Mouse (Mus musculus): Measurements from ENCODE around the gene Ildr2.

DNA sequence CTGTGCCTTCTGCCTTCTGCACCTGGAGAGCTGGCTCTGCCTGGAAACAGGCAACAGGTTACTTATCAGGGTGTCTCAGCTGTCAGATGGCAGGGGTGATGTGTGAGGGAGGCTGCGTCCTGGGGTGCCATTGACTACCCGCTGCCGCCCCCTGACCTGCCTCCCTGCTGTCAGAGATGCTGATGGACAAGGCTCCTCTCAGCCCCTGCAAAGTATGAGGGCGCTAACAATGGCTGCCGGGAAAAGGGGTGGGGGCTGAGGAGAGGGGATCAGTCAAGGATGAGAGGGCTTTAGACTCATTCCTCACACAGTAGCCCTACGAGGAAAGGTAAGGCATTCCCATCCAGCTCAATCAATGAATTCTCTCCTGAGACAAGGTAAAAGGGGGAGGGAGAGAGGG lies 2.4 kb downstream of the Ildr2 start:
- TF ChIP-seq POLR2A (IDR thresholded peaks at IDR 0.05; ENCODE audit: insufficient read depth, low read depth, low read length) (no peak), CTCF (IDR thresholded peaks at IDR 0.05; ENCODE audit: insufficient read depth, low read depth, low read length) (no peak)

All from olfactory bulb, adult 2 months (tissue).